Mouse (Mus musculus): ENCODE measurements at regions not wholly inside any gene's neighbourhood (a gene's known extent, or its start where the extent isn't known, plus 50 kb on each side); places are given as distances from the start of the nearest gene placed in this dataset.
"Not testable (repeated sequence)": the region's sequence is repeated elsewhere in the genome, so short reads cannot be mapped to it uniquely, and the experiment has no call there.

- WGBS = 51% methylated on average over 9 of the region's 9 CpGs
- DNase-seq (ENCODE audit: low spot score) = no peak
Observed at GRCm38 (mm10) chrX:162359767-162360545, 200.4 kb upstream of the Nhs start.

GRCm38 (mm10) chrX:162348341-162348740 is 188.8 kb upstream of the Nhs start:
- peaks cover 16% of the 10 kb centered on the region for H3K27me3 ChIP-seq (ENCODE audit: insufficient read depth, poor library complexity, severe bottlenecking)
- no peaks in the 10 kb centered on the region for H3K9me3 ChIP-seq
- no peak overlapping the region for H3K27ac ChIP-seq
- no peaks in the 10 kb centered on the region for H3K4me1 ChIP-seq
- H3K36me3 ChIP-seq = no peaks in the 10 kb centered on the region
- no peak overlapping the region for H3K4me3 ChIP-seq
- no peak for DNase-seq (ENCODE audit: low spot score)
- 50% methylated on average over 4 of the region's 4 CpGs for WGBS

More at GRCm38 (mm10) chrX:162359767-162360545, 200.4 kb upstream of the Nhs start:
- no peak overlapping the region for H3K27ac ChIP-seq
- H3K27me3 ChIP-seq (ENCODE audit: insufficient read depth, poor library complexity, severe bottlenecking) = peaks cover 6% of the 10 kb centered on the region; the same call in 1 of the 2 replicates
- H3K9me3 ChIP-seq = no peaks in the 10 kb centered on the region
- no peaks in the 10 kb centered on the region for H3K36me3 ChIP-seq
- H3K4me3 ChIP-seq = no peak overlapping the region
- H3K4me1 ChIP-seq = no peaks in the 10 kb centered on the region

DNA sequence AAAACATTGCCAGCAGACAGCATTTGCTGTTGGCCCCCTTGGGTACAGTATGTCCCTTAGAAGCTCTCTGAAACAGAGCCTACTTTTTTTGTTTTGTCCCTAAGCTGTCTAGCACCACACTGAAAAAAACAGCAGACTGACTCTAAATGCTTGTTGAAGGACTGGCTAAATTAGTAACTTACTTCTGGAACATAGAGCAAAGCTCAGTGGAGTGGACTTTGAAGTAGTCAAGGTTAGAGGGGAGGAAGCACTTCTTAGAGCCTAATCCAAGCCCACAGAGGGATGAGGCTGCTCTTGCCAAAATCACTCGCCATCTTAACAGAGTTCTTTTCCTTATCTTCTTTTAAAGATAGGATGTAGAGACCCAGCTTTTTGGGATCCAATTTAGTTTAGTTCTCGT is 188.4 kb upstream of the Nhs start:
- Histone ChIP-seq H3K27ac (no peak overlapping the region), H3K9me3 (no peaks in the 10 kb centered on the region), H3K4me1 (no peaks in the 10 kb centered on the region), H3K36me3 (no peaks in the 10 kb centered on the region), H3K27me3 (ENCODE audit: insufficient read depth, poor library complexity, severe bottlenecking) (peaks cover 12% of the 10 kb centered on the region), H3K4me3 (no peak overlapping the region)
- no peak for DNase-seq (ENCODE audit: low spot score)
- WGBS = 36% methylated on average over 2 of the region's 2 CpGs

- Histone ChIP-seq H3K27ac (no peak overlapping the region), H3K36me3 (no peaks in the 10 kb centered on the region), H3K4me1 (no peaks in the 10 kb centered on the region), H3K27me3 (ENCODE audit: insufficient read depth, poor library complexity, severe bottlenecking) (peaks cover 7% of the 10 kb centered on the region), H3K9me3 (no peaks in the 10 kb centered on the region), H3K4me3 (no peak overlapping the region)
- DNase-seq (ENCODE audit: low spot score) = no peak
- WGBS = 50% methylated on average over 3 of the region's 3 CpGs
Observed at GRCm38 (mm10) chrX:162345497-162346143, 186.1 kb upstream of the Nhs start.

- H3K36me3 ChIP-seq = no peaks in the 10 kb centered on the region
- no peak overlapping the region for H3K4me3 ChIP-seq
- no peaks in the 10 kb centered on the region for H3K4me1 ChIP-seq
- 79% methylated on average over 5 of the region's 5 CpGs for WGBS
- no peaks in the 10 kb centered on the region for H3K9me3 ChIP-seq
- no peak overlapping the region for H3K27ac ChIP-seq
- no peaks in the 10 kb centered on the region for H3K27me3 ChIP-seq (ENCODE audit: insufficient read depth, poor library complexity, severe bottlenecking)
- no peak for DNase-seq (ENCODE audit: low spot score)
Observed at GRCm38 (mm10) chrX:162332121-162332520, 172.6 kb upstream of the Nhs start.

- no peaks in the 10 kb centered on the region for H3K9me3 ChIP-seq
- H3K27me3 ChIP-seq (ENCODE audit: insufficient read depth, poor library complexity, severe bottlenecking) = no peaks in the 10 kb centered on the region
- no peaks in the 10 kb centered on the region for H3K4me1 ChIP-seq
- no peak overlapping the region for H3K4me3 ChIP-seq
- H3K36me3 ChIP-seq = no peaks in the 10 kb centered on the region
- WGBS = 69% methylated on average over 2 of the region's 2 CpGs
- no peak for DNase-seq (ENCODE audit: low spot score)
- no peak overlapping the region for H3K27ac ChIP-seq
Observed at GRCm38 (mm10) chrX:162307646-162308045, 148.1 kb upstream of the Nhs start.

DNA sequence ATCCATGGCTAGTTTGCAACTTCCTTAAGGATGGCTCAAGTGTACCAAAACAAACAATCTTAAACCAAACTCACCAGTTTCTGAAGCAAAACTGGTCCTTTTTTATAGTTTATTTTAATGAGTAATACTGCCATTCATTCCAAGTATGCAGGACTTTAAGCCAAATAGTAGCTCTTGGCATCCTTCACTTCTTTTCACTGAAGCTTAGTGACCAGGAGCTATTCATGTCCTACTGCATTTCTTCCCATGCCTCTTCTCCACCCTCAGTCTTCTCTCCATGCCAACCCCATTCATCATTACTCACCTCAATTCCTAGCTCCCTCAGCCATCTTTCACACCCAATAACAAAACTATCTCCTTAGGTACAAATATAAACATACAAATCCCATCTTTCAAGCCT is 144.6 kb upstream of the Nhs start:
- no peak for DNase-seq (ENCODE audit: low spot score)
- Histone ChIP-seq H3K36me3 (no peaks in the 10 kb centered on the region), H3K4me1 (no peaks in the 10 kb centered on the region), H3K27me3 (ENCODE audit: insufficient read depth, poor library complexity, severe bottlenecking) (no peaks in the 10 kb centered on the region), H3K27ac (no peak overlapping the region), H3K9me3 (no peaks in the 10 kb centered on the region), H3K4me3 (no peak overlapping the region)

DNA sequence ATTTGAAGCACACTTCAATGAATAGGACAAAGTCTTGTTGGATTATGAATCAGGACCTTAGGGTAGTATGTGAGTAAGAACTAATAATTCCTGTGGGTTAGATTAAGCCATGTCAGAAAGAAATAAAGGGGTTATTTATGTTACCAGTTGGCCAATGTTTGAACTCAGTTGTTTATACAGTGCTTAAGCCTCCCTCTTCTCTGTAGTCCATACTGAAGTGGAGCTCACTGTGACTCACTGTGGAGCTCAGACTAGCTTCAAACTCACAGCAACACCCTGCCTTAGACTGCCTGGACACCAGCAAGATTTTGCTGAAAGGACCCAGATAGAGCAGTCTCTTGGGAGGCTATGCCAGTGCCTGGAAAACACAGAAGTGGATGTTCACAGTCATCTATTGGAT is 143.3 kb upstream of the Nhs start:
- Histone ChIP-seq H3K27me3 (ENCODE audit: insufficient read depth, poor library complexity, severe bottlenecking) (no peaks in the 10 kb centered on the region), H3K4me3 (no peak overlapping the region), H3K4me1 (no peaks in the 10 kb centered on the region), H3K9me3 (no peaks in the 10 kb centered on the region), H3K27ac (no peak overlapping the region), H3K36me3 (no peaks in the 10 kb centered on the region)
- DNase-seq (ENCODE audit: low spot score) = no peak

GRCm38 (mm10) chrX:162291234-162291633 is 131.7 kb upstream of the Nhs start:
- Histone ChIP-seq H3K9me3 (no peaks in the 10 kb centered on the region), H3K27ac (no peak overlapping the region), H3K4me3 (no peak overlapping the region), H3K4me1 (no peaks in the 10 kb centered on the region), H3K27me3 (ENCODE audit: insufficient read depth, poor library complexity, severe bottlenecking) (peaks cover 8% of the 10 kb centered on the region; the same call in 1 of the 2 replicates), H3K36me3 (no peaks in the 10 kb centered on the region)
- no peak for DNase-seq (ENCODE audit: low spot score)
- 98% methylated on average over 1 of the region's 1 CpGs for WGBS

DNA sequence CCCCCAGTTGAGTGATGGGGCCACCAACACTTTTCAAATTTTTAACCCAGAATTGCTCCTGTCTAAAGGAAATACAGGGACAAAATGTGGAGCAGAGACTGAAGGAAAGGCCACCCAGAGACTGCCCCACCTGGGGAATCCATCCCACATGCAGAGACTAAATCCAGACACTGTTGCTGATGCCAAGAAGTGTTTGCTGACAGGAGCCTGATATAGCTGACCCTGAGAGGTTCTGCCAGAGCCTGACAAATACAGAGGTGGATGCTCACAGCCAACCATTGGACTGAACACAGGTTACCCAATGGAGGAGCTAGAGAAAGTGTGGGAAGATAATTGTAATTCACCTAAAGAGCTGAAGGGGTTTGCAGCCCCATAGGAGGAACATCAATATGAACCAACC is 126.6 kb upstream of the Nhs start:
- not testable (repeated sequence) for H3K36me3 ChIP-seq; H3K4me3 ChIP-seq; H3K4me1 ChIP-seq; H3K27ac ChIP-seq; H3K9me3 ChIP-seq; DNase-seq (ENCODE audit: low spot score); H3K27me3 ChIP-seq (ENCODE audit: insufficient read depth, poor library complexity, severe bottlenecking)

GRCm38 (mm10) chrX:162284252-162284651 is 124.7 kb upstream of the Nhs start:
- Histone ChIP-seq H3K27ac (no peak overlapping the region), H3K36me3 (no peaks in the 10 kb centered on the region), H3K9me3 (no peaks in the 10 kb centered on the region), H3K4me1 (no peaks in the 10 kb centered on the region), H3K4me3 (no peak overlapping the region), H3K27me3 (ENCODE audit: insufficient read depth, poor library complexity, severe bottlenecking) (0 out of 2 replicates have a peak, but pooled peaks cover 4% of the 10 kb centered on the region)
- 22% methylated on average over 3 of the region's 3 CpGs for WGBS
- DNase-seq (ENCODE audit: low spot score) = peak; percentile 87

DNA sequence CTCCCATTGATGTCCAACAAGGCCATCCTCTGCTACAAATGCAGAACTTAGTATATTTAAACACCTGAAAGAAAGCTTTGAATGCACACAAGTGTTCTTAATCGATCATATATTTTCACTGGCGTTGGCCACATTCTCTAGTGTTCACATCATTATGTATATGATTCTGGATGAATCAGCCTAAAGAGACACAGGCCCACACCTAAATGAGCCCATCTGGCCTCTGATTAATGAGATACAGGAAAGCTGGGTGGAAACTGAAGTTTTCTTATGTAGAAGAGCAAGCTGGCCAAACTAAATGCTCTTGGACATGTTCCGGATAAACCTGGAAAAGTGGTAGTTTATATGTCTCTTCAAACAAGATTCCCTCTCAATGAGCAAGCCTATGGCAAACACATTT is 123.2 kb upstream of the Nhs start:
- 87% methylated on average over 3 of the region's 3 CpGs for WGBS
- Histone ChIP-seq H3K36me3 (no peaks in the 10 kb centered on the region), H3K4me1 (no peaks in the 10 kb centered on the region), H3K27me3 (ENCODE audit: insufficient read depth, poor library complexity, severe bottlenecking) (no peaks in the 10 kb centered on the region), H3K9me3 (no peaks in the 10 kb centered on the region), H3K27ac (no peak overlapping the region), H3K4me3 (no peak overlapping the region)
- DNase-seq (ENCODE audit: low spot score) = no peak

GRCm38 (mm10) chrX:162278834-162279708 is 119.5 kb upstream of the Nhs start:
- H3K9me3 ChIP-seq = no peaks in the 10 kb centered on the region
- DNase-seq (ENCODE audit: low spot score) = no peak
- H3K36me3 ChIP-seq = no peaks in the 10 kb centered on the region
- WGBS = 61% methylated on average over 14 of the region's 14 CpGs
- H3K4me3 ChIP-seq = no peak overlapping the region
- no peaks in the 10 kb centered on the region for H3K4me1 ChIP-seq
- no peak overlapping the region for H3K27ac ChIP-seq
- no peaks in the 10 kb centered on the region for H3K27me3 ChIP-seq (ENCODE audit: insufficient read depth, poor library complexity, severe bottlenecking)
